Mouse (Mus musculus) liver, embryonic 14.5 days (tissue): Measurements from ENCODE around the gene Mdc1.

Experiments
- CTCF ChIP-seq: IDR thresholded peaks from 2 replicates; pipeline ENCODE4 v1.5.1; 2016; ENCODE audit warnings: antibody characterized with exemption, low read depth, control low read depth
- EP300 ChIP-seq: IDR thresholded peaks from 2 replicates; pipeline ENCODE4 v1.6.1; 2016; ENCODE audit warnings: antibody characterized with exemption, low read depth

- no peak for TF ChIP-seq CTCF
- no peak for TF ChIP-seq EP300
Observed at GRCm38 (mm10) chr17:35803020-35803419, 38.3 kb upstream of the Mdc1 start.
